Mouse (Mus musculus) myocyte (in vitro differentiated cells): ENCODE measurements at regions not wholly inside any gene's neighbourhood (a gene's known extent, or its start where the extent isn't known, plus 50 kb on each side); places are given as distances from the start of the nearest gene placed in this dataset.

ENCODE experiments used
- H3K27me3 ChIP-seq: one replicate; pipeline ENCODE4 v1.6.1; 2011; ENCODE audit not compliant: control insufficient read depth, insufficient read depth, insufficient read length
- H3K36me3 ChIP-seq: one replicate; pipeline ENCODE4 v1.6.1; 2011; ENCODE audit not compliant: control insufficient read depth, insufficient read depth
- H3K4me2 ChIP-seq: one replicate; pipeline ENCODE4 v1.6.1; 2011; ENCODE audit warnings: low read depth, control low read depth
- H3K4me3 ChIP-seq: one replicate; pipeline ENCODE4 v1.5.1; 2011; ENCODE audit warnings: mild to moderate bottlenecking, control low read depth, moderate library complexity
- H3K79me2 ChIP-seq: one replicate; pipeline ENCODE4 v1.6.1; 2011; ENCODE audit not compliant: control insufficient read depth, insufficient read depth
- H3ac ChIP-seq: one replicate; pipeline ENCODE4 v1.6.1; 2011; ENCODE audit not compliant: control insufficient read depth, insufficient read length
- CEBPB ChIP-seq: IDR thresholded peaks from 2 replicates; pipeline ENCODE4 v1.6.1; 2011; ENCODE audit warnings: mild to moderate bottlenecking, moderate library complexity; ENCODE audit not compliant: poor library complexity, insufficient read depth, severe bottlenecking
- E2F4 ChIP-seq: IDR thresholded peaks from one replicate; pipeline ENCODE4 v1.6.1; 2011; ENCODE audit warnings: mild to moderate bottlenecking, control low read depth, moderate library complexity; ENCODE audit not compliant: insufficient read depth
- MAX ChIP-seq: IDR thresholded peaks from one replicate; pipeline ENCODE4 v1.6.1; 2011; ENCODE audit warnings: low read depth, mild to moderate bottlenecking, control low read depth
- MYOD1 ChIP-seq, 3 experiments: IDR thresholded peaks; one replicate each; pipeline ENCODE4 v1.6.1; 2011; ENCODE audit warnings: control low read depth in 2 of 3, low read depth in 2 of 3, mild to moderate bottlenecking in 2 of 3, moderate library complexity in 1 of 3; ENCODE audit not compliant: insufficient read length in 2 of 3, control insufficient read depth in 1 of 3
- MYOG ChIP-seq, 3 experiments: IDR thresholded peaks; one replicate each; pipeline ENCODE4 v1.6.1; 2011; ENCODE audit warnings: control low read depth in 2 of 3, low read depth in 2 of 3, mild to moderate bottlenecking in 2 of 3; ENCODE audit not compliant: insufficient read length in 2 of 3, control insufficient read depth in 1 of 3, insufficient read depth in 1 of 3
- POLR2A ChIP-seq: IDR thresholded peaks from one replicate; pipeline ENCODE4 v1.6.1; 2011; ENCODE audit warnings: low read depth, mild to moderate bottlenecking, control low read depth, moderate library complexity; ENCODE audit not compliant: insufficient read length
- POLR2AphosphoS2 ChIP-seq: IDR thresholded peaks from one replicate; pipeline ENCODE4 v1.6.1; 2011; ENCODE audit warnings: low read depth, control low read depth; ENCODE audit not compliant: insufficient read length
- REST ChIP-seq: IDR thresholded peaks from one replicate; pipeline ENCODE4 v1.6.1; 2011; ENCODE audit warnings: mild to moderate bottlenecking, control low read depth, moderate library complexity; ENCODE audit not compliant: insufficient read depth, insufficient read length
- SRF ChIP-seq: IDR thresholded peaks from one replicate; pipeline ENCODE4 v1.6.1; 2011; ENCODE audit warnings: low read depth; ENCODE audit not compliant: control insufficient read depth, insufficient read length
- TCF12 ChIP-seq: IDR thresholded peaks from one replicate; pipeline ENCODE4 v1.6.1; 2011; ENCODE audit warnings: mild to moderate bottlenecking, control low read depth; ENCODE audit not compliant: poor library complexity, insufficient read depth, severe bottlenecking
- TCF3 ChIP-seq: IDR thresholded peaks from one replicate; pipeline ENCODE4 v1.6.1; 2011; ENCODE audit warnings: low read depth, control low read depth; ENCODE audit not compliant: insufficient read length
- USF1 ChIP-seq: IDR thresholded peaks from one replicate; pipeline ENCODE4 v1.6.1; 2011; ENCODE audit warnings: low read depth, mild to moderate bottlenecking, control low read depth, moderate library complexity

DNA sequence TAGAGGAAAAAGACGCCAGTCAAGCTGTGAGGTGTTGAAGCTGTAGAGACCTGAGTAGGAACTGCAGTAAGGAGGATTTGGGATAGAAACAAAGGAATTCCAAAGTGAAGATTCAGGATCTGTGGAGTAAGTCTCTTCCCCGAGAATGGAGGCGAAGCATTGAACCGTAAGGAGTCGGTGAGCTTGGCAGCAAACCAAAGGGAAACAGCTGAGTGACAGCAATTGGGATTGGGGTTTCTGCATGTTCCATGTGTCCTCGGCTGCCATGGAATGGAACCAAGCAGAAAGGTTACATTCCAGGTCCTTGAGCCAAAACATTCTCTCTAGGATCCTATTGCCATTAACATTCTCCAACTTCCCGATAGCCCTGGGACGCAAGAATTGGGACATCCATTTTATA, 152.9 kb downstream of the Pja1 start:
- no peaks in the 10 kb centered on the region for H3K27me3 ChIP-seq

DNA sequence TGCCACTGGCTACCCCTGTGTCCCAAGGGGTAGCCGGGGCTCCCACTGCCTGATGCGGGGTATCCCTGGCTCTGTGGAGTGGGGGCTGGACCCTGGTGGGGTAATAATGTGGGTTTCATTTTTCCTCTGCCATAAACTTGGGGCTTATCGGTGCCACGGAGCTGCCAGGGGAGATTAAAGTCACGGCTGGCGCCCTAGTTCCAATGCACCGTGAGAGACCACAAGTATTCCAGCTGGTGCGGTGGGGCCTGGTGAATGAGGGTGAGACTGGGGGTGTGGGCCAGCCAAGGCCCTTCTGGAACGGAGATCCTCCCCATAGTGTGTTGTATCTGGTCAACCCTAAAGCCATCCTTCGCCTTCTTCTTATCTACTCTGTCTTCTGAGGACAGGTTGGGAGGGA, 153.3 kb downstream of the Pja1 start:
- Histone ChIP-seq H3K4me2 (no peak overlapping the region), H3K36me3 (no peaks in the 10 kb centered on the region), H3K79me2 (no peaks in the 10 kb centered on the region), H3K27me3 (no peaks in the 10 kb centered on the region), H3ac (no peak overlapping the region), H3K4me3 (no peak overlapping the region)
- TF ChIP-seq POLR2A (no peak), MAX (no peak), E2F4 (no peak), MYOD1 (IDR thresholded peaks at IDR 0.05; ENCODE audit: control insufficient read depth in 1 of 3, insufficient read length in 2 of 3, low read depth in 2 of 3) (no peak), TCF3 (no peak), REST (no peak), MYOG (IDR thresholded peaks at IDR 0.05; ENCODE audit: control insufficient read depth in 1 of 3, insufficient read depth in 1 of 3, insufficient read length in 2 of 3, low read depth in 2 of 3) (no peak), TCF12 (no peak), POLR2AphosphoS2 (no peak), SRF (no peak), CEBPB (no peak), USF1 (no peak)

More for the DNA sequence above, 152.9 kb downstream of the Pja1 start:
- Histone ChIP-seq H3K79me2 (no peaks in the 10 kb centered on the region), H3K36me3 (no peaks in the 10 kb centered on the region), H3ac (no peak overlapping the region), H3K4me3 (no peak overlapping the region), H3K4me2 (no peak overlapping the region)
- no peak for TF ChIP-seq POLR2A
- no peak for TF ChIP-seq USF1
- no peak for TF ChIP-seq E2F4
- no peak for TF ChIP-seq TCF12
- no peak for TF ChIP-seq MAX
- TF ChIP-seq TCF3 = no peak

DNA sequence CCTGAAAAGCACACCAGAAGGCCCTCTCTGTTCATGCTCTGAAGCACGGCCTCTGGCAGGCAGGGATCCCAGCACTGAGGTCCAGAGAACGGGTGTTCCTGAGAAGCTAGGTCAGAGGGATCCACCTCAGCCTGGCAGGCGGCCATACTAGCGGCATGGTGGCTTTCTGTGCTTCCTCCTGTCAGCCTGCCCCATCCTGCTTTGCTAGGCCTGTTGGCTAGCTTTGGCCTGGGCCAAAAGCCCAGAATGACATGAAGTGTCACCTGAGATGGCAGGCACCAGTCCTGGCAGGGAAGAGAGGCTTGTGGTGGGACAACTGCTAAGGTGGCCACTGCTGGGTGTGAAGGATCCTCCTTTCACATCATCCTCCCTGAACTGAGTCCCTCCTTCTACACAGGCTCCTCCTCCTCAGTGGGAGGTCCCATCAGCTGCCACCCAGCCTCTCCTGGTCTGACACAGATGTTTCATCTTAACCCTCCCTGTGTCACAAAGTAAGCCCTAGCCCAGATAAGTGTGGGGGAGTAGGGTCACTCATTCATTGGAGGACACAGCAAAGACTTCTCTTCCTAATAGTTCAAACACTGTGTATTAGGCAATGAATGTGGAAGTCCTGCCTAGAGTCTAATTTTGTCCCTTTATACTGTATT, 154.5 kb downstream of the Pja1 start:
- Histone ChIP-seq H3K79me2 (no peaks in the 10 kb centered on the region), H3K4me2 (no peak overlapping the region), H3K4me3 (no peak overlapping the region), H3ac (no peak overlapping the region), H3K27me3 (no peaks in the 10 kb centered on the region), H3K36me3 (no peaks in the 10 kb centered on the region)
- TF ChIP-seq TCF12 (no peak), POLR2AphosphoS2 (no peak), MAX (no peak), CEBPB (no peak), REST (no peak), MYOG (IDR thresholded peaks at IDR 0.05; ENCODE audit: control insufficient read depth in 1 of 3, insufficient read depth in 1 of 3, insufficient read length in 2 of 3, low read depth in 2 of 3) (no peak), USF1 (no peak), POLR2A (no peak), MYOD1 (IDR thresholded peaks at IDR 0.05; ENCODE audit: control insufficient read depth in 1 of 3, insufficient read length in 2 of 3, low read depth in 2 of 3) (no peak), E2F4 (no peak), SRF (no peak), TCF3 (no peak)

DNA sequence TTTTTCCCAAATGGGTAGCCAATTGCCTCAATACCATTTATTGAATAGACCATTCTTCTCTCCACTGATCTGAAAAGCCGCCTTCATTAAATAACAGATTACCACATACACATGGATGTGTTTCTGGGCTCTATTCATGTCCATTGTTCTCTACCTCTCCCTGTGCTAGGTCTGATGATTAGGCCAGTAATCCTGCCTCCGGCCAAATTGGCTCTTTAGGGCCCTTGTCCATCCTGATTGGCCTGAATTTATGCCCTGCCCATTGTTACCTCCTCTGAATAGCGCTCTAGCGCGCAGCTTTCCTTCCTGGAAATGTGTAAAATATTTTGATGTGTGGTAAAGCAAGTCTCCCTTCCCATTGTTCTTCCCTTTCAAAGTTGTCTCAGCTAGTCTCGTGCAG, 163.2 kb downstream of the Efnb1 start:
- TF ChIP-seq TCF12 (no peak), TCF3 (no peak), E2F4 (no peak), REST (no peak), POLR2A (no peak), CEBPB (no peak), MYOD1 (IDR thresholded peaks at IDR 0.05; ENCODE audit: control insufficient read depth in 1 of 3, insufficient read length in 2 of 3, low read depth in 2 of 3) (no peak), USF1 (no peak), SRF (no peak), MAX (no peak), POLR2AphosphoS2 (no peak), MYOG (IDR thresholded peaks at IDR 0.05; ENCODE audit: control insufficient read depth in 1 of 3, insufficient read depth in 1 of 3, insufficient read length in 2 of 3, low read depth in 2 of 3) (no peak)
- Histone ChIP-seq H3K36me3 (no peaks in the 10 kb centered on the region), H3K4me3 (no peak overlapping the region), H3K79me2 (no peaks in the 10 kb centered on the region), H3K27me3 (no peaks in the 10 kb centered on the region), H3K4me2 (no peak overlapping the region), H3ac (no peak overlapping the region)

DNA sequence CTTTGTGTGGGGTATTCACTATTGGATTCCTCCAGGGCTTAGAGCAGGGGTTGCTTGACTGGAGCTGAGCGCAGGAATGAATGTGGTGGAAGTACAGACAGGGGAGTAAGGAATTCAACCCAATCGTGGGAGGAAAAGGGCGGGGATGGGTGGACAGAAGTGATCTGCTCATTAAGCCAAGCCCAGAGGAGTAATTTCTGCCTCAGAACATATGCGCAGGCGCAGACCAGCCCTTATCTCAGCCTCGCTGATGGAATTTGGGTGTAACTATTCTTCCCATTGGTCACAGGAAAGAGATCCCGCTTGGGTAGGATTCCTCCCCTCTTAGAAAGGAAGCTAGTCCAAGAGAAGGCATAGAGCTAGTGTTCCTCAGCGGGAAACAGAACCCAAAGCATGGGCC, 158.8 kb downstream of the Efnb1 start:
- no peaks in the 10 kb centered on the region for H3K27me3 ChIP-seq
- no peak overlapping the region for H3ac ChIP-seq
- no peak for TF ChIP-seq TCF3
- TF ChIP-seq MYOD1 (IDR thresholded peaks at IDR 0.05; ENCODE audit: control insufficient read depth in 1 of 3, insufficient read length in 2 of 3, low read depth in 2 of 3) = no peak
- TF ChIP-seq CEBPB = no peak
- no peak for TF ChIP-seq E2F4
- no peak for TF ChIP-seq REST
- TF ChIP-seq POLR2A = no peak
- no peaks in the 10 kb centered on the region for H3K36me3 ChIP-seq
- H3K79me2 ChIP-seq = no peaks in the 10 kb centered on the region
- H3K4me3 ChIP-seq = no peak overlapping the region
- H3K4me2 ChIP-seq = peak overlapping the region; percentile 12
